Mouse (Mus musculus): Measurements from ENCODE around the gene Ncstn.
A peak's percentile ranks its signal among the peaks of the same experiment; 100 is the strongest.

DNA sequence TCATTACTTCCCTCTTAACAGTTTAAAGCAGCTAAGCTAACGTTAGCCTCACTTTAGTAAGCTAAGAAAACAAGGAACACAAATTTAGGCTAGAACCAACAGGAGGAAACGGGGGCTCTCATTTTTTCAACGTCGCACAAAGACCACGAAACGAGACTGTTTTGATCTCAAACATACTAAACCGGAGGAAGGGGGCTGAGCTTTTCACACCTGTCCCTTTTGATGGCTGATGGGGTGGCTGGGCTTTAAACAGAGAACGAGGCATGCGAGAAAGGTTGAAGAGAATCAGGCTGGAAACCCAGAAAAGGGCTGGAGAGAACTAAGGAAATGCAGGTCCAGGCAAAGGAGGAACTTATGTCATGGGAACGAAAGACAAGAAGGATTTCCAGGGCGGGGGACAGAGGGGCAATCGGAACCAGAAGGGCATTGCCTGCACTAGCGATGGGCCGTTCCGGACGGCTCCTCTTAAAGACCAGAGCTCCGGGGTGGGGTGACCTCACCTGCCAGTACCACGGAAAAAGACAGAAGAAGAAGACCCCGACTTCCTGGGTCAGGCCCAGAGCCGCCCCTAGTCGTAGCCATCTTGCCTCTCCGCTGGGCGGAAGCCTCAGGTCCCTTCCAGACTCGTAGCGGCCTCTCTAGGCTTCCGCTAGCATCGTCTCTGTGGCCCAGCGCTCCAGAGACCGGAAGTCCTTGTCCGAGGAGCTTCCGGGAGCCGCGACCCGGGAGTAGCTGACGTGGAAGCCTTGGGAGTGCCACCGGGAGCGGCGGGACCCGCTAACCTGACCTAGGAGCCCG is at the start of gene Ncstn, which contains the start of gene Copa:
- no peak for TF ChIP-seq GATA1 (IDR thresholded peaks at IDR 0.05; ENCODE audit: borderline replicate concordance, low read length)
- TF ChIP-seq FLI1 (IDR thresholded peaks at IDR 0.05; ENCODE audit: low read length) = peak; percentile 92
